Mouse (Mus musculus) layer of hippocampus, adult 18-20 months (tissue): Measurements from ENCODE around the gene Cyp19a1. TPM values are rescaled to one million over a fixed set of nuclear protein-coding genes. Genes with fewer than 3 reads are reported as not detected.

Source experiments
- DNase-seq, 2 experiments: peaks; one replicate each; pipeline ENCODE4 v3.0.0; 2022; ENCODE audit warnings: low spot score in 2 of 2
- total RNA-seq, 2 experiments: library from RNA; stranded (reverse); gene quantifications; 2 replicates each; pipeline ENCODE4 v1.2.3; 2021

The Cyp19a1 gene
- total RNA-seq, 2 experiments from 2014 or later, result 0.12 TPM; not detected in 1

DNA sequence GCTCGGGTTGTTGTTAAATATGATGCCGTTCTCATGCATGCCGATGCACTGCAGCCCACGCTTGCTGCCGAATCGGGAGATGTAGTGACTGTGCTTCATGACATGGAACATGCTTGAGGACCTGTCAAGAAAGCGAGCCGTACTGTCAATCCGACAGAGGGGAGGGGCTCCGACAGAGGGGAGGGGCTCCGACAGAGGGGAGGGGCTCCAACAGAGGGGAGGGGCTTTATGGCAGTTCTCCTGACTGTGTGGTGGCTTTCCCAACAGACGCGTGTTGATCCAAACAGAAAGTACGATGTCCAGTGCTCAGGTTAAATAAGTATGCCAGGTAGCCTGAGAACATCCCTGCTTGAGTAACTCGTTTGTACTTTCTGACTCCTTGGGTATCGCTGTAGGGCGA, 87.7 kb downstream of the Cyp19a1 start:
- DNase-seq, result no peak

DNA sequence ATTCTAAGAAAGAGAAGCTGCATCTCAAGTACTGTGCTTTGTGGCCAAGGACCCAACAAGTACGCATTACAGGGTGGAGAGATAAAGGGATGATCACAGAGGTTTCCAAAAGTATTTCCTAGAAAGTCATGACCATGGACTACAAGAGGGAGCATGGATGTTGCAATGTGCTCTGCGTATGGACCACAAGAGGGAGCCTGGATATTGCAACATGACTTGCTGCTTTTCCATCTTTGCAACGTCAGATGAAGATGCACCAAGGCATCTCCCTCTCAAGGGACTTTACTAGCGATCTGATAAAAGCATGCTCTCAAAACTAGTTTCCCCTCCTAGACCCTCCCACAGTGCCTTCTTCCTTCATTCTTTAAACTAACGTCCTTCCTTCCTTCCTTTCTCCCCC, 98.4 kb downstream of the Cyp19a1 start:
- peak; percentile 22 to 67 for DNase-seq

DNA sequence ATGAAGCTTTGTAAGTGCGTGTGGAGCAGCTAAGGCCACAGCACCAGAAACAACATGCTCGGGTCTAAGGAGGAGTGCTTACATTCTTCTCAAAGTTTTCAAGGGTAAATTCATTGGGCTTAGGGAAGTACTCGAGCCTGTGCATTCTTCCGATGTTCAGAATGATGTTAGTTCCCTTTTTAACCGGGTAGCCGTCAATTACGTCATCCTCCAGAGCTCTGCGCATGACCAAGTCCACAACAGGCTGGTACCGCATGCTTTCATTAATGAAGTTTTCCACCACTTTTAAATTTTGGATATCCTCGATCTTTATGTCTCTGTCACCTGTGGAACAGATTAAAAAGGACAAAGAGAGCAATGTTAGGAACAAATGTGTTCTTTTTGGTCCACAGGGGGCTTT, 99.5 kb downstream of the Cyp19a1 start:
- no peak for DNase-seq

DNA sequence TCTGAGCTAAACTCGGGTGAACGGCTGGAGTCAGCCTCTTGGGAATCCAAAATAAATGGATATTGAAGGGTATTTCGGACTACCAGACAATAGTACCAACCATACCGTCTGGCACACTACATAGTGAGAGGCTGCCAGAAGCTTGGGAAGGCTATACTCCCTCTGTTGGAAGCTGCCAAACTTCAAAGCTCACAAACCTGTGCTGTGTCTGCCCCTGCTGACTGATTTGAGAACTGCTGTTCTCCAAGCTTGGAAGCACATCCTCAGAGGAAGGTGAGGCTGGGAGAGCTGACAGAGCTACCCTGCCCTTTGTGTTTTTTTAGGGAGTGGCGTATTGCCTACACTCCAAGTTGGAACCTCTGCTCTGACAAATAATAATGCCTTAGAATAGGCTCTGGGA, 104.8 kb downstream of the Cyp19a1 start:
- no peak for DNase-seq

DNA sequence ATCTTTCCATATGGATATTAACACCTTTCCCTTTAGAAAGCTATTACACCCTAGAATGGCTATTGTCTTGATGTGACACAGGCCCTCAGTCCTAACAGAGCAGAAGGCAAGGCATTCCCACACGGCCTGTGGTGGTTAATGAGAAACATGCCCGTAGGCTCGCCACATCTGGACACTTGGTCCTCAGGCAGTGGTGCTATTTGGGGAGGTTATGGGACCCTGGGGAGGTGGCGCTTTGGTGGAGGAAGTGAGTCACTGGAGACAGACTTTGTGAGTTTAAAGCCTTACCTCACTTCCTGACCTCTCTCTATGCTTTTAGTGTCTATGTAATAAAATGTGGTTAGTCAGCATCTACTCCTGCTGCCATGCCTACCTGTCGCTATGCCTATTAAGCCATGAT, 114.2 kb downstream of the Cyp19a1 start:
- DNase-seq, result no peak

DNA sequence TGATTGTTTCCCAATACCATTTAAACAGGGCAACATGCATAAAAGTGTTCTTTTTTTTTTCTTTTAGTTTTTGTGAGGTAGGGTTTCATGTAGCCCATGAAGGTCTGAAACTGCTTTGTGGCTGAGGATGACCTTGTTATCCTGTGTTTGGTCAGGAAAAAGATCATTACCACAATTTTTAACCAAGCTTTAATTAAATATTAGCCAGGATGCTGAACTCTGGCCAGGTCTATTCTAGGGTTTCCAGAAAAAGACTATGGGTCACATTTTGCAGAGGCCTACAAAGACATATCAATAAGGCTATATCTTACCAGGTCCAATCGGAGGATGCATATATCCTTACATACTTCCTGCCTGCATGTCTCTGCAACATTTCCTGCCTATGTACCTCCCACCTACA, 128.7 kb downstream of the Cyp19a1 start:
- no peak for DNase-seq

Other genes starting within 250 kb of the Cyp19a1 start
- gene Tnfaip8l3, start 199.7 kb downstream of the Cyp19a1 start, total RNA-seq, result 10 to 100 TPM; 28.5 TPM
- gene Gldn, start 18.4 kb upstream of the Cyp19a1 start, total RNA-seq, result 1 to 10 TPM; 1.1 to 1.2 TPM
- gene Dmxl2, start 233.5 kb upstream of the Cyp19a1 start, total RNA-seq, result 100 to 1,000 TPM; 192 to 201 TPM